Mouse (Mus musculus): ENCODE measurements at regions not wholly inside any gene's neighbourhood (a gene's known extent, or its start where the extent isn't known, plus 50 kb on each side); places are given as distances from the start of the nearest gene placed in this dataset.

- WGBS, result 91% methylated on average over 9 of the region's 9 CpGs
- DNase-seq, result no peak
- H3K36me3 ChIP-seq (ENCODE audit: control insufficient read depth, insufficient read depth, low read length), result no peaks in the 10 kb centered on the region
- no peak overlapping the region for H3K27ac ChIP-seq (ENCODE audit: control insufficient read depth, insufficient read depth, low read length)
- TF ChIP-seq CTCF (IDR thresholded peaks at IDR 0.05; ENCODE audit: borderline replicate concordance, control insufficient read depth, extremely low read depth, insufficient read depth, low read length, poor library complexity) (no peak), POLR2A (IDR thresholded peaks at IDR 0.05; ENCODE audit: control insufficient read depth, extremely low read depth, insufficient read depth, low read length, poor library complexity) (no peak)
- H3K27me3 ChIP-seq (ENCODE audit: control insufficient read depth, insufficient read depth, low read length), result no peaks in the 10 kb centered on the region
- no peak overlapping the region for H3K4me3 ChIP-seq (ENCODE audit: control insufficient read depth, insufficient read depth, low read length)
- H3K4me1 ChIP-seq (replicated peaks; ENCODE audit: control insufficient read depth, insufficient read depth, low read length), result no peaks in the 10 kb centered on the region
Observed at GRCm38 (mm10) chr11:45531044-45531626, 320.7 kb upstream of the Clint1 start.

DNA sequence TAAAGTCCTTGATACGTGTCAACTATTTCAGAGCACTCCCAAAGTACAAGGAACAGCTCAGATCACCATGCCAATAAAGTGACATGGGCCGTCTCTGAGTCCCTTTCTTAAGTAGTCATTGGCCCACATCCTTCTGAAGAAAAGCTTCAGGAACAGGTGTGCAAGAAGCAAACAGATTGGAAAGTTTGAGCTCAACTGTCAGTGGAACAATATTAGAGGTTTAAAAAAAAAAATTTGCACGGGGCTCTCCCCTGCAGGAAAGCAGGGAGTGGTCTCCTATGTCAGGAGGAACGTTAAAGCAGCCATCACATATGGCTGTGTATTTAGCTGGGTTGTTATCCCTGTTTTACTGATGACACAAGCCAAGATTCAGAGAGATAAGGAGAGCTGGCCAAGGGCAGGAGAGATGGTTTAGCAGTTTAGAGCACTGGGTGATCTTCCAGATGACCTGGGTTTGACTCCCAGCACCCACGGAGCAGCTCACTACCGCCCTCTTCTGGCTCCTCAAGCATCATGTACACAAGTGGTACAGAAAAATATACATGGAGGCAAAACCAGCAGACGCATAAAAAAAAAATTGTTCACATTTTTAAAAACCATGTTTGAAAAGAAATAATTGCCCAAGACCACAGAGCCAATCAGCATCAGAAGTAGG lies 318.3 kb upstream of the Clint1 start:
- H3K36me3 ChIP-seq (ENCODE audit: control insufficient read depth, insufficient read depth, low read length), result no peaks in the 10 kb centered on the region
- H3K4me3 ChIP-seq (ENCODE audit: control insufficient read depth, insufficient read depth, low read length), result no peak overlapping the region
- H3K4me1 ChIP-seq (replicated peaks; ENCODE audit: control insufficient read depth, insufficient read depth, low read length), result no peaks in the 10 kb centered on the region
- no peaks in the 10 kb centered on the region for H3K27me3 ChIP-seq (ENCODE audit: control insufficient read depth, insufficient read depth, low read length)
- 62% methylated on average over 7 of the region's 7 CpGs for WGBS
- TF ChIP-seq POLR2A (IDR thresholded peaks at IDR 0.05; ENCODE audit: control insufficient read depth, extremely low read depth, insufficient read depth, low read length, poor library complexity) (no peak), CTCF (IDR thresholded peaks at IDR 0.05; ENCODE audit: borderline replicate concordance, control insufficient read depth, extremely low read depth, insufficient read depth, low read length, poor library complexity) (no peak)
- H3K27ac ChIP-seq (ENCODE audit: control insufficient read depth, insufficient read depth, low read length), result no peak overlapping the region
- peak; percentile 3 for DNase-seq

DNA sequence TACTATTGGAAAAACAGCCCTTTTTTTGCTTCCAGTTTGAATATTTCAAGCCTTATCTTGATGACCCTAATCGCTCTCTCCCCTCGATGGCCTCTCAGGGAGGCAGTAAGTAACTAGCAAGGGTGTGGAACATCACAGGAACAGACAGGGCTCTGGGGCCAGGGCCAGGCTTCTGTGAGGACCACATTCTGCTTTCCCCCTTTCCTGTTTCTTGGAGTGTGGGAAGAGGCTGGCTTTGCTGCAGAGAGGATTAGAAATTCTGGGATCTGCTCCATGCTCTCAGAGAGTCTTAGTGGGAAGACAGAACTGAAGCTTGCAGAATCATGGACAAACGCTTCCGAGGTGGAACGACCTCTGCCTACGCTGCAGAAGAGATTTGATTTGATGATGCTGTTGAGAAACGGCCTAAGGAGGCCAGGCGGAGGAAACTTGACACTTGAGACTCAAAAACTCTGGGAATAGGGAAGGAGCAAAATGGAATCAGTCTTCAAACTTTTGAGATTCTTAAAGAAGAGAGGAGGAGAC lies 316.3 kb upstream of the Clint1 start:
- 78% methylated on average over 8 of the region's 8 CpGs for WGBS
- no peaks in the 10 kb centered on the region for H3K4me1 ChIP-seq (replicated peaks; ENCODE audit: control insufficient read depth, insufficient read depth, low read length)
- H3K4me3 ChIP-seq (ENCODE audit: control insufficient read depth, insufficient read depth, low read length), result no peak overlapping the region
- TF ChIP-seq POLR2A (IDR thresholded peaks at IDR 0.05; ENCODE audit: control insufficient read depth, extremely low read depth, insufficient read depth, low read length, poor library complexity) (no peak), CTCF (IDR thresholded peaks at IDR 0.05; ENCODE audit: borderline replicate concordance, control insufficient read depth, extremely low read depth, insufficient read depth, low read length, poor library complexity) (no peak)
- no peak for DNase-seq
- H3K27me3 ChIP-seq (ENCODE audit: control insufficient read depth, insufficient read depth, low read length), result no peaks in the 10 kb centered on the region
- no peaks in the 10 kb centered on the region for H3K36me3 ChIP-seq (ENCODE audit: control insufficient read depth, insufficient read depth, low read length)
- H3K27ac ChIP-seq (ENCODE audit: control insufficient read depth, insufficient read depth, low read length), result no peak overlapping the region

- TF ChIP-seq CTCF (IDR thresholded peaks at IDR 0.05; ENCODE audit: borderline replicate concordance, control insufficient read depth, extremely low read depth, insufficient read depth, low read length, poor library complexity), result no peak
- no peak for TF ChIP-seq POLR2A (IDR thresholded peaks at IDR 0.05; ENCODE audit: control insufficient read depth, extremely low read depth, insufficient read depth, low read length, poor library complexity)
- Histone ChIP-seq H3K4me1 (replicated peaks; ENCODE audit: control insufficient read depth, insufficient read depth, low read length) (no peaks in the 10 kb centered on the region), H3K4me3 (ENCODE audit: control insufficient read depth, insufficient read depth, low read length) (no peak overlapping the region), H3K36me3 (ENCODE audit: control insufficient read depth, insufficient read depth, low read length) (no peaks in the 10 kb centered on the region), H3K27ac (ENCODE audit: control insufficient read depth, insufficient read depth, low read length) (no peak overlapping the region), H3K27me3 (ENCODE audit: control insufficient read depth, insufficient read depth, low read length) (no peaks in the 10 kb centered on the region)
- WGBS, result 91% methylated on average over 7 of the region's 7 CpGs
- DNase-seq, result no peak
Observed at GRCm38 (mm10) chr11:45538011-45538410, 313.8 kb upstream of the Clint1 start.

GRCm38 (mm10) chr11:45539459-45539858 lies 312.4 kb upstream of the Clint1 start:
- no peak overlapping the region for H3K27ac ChIP-seq (ENCODE audit: control insufficient read depth, insufficient read depth, low read length)
- no peaks in the 10 kb centered on the region for H3K4me1 ChIP-seq (replicated peaks; ENCODE audit: control insufficient read depth, insufficient read depth, low read length)
- H3K4me3 ChIP-seq (ENCODE audit: control insufficient read depth, insufficient read depth, low read length), result no peak overlapping the region
- peak; percentile 5 for DNase-seq
- H3K36me3 ChIP-seq (ENCODE audit: control insufficient read depth, insufficient read depth, low read length), result no peaks in the 10 kb centered on the region
- 55% methylated on average over 4 of the region's 4 CpGs for WGBS
- TF ChIP-seq CTCF (IDR thresholded peaks at IDR 0.05; ENCODE audit: borderline replicate concordance, control insufficient read depth, extremely low read depth, insufficient read depth, low read length, poor library complexity) (no peak), POLR2A (IDR thresholded peaks at IDR 0.05; ENCODE audit: control insufficient read depth, extremely low read depth, insufficient read depth, low read length, poor library complexity) (no peak)
- no peaks in the 10 kb centered on the region for H3K27me3 ChIP-seq (ENCODE audit: control insufficient read depth, insufficient read depth, low read length)

GRCm38 (mm10) chr11:45544531-45544930 lies 307.3 kb upstream of the Clint1 start:
- Histone ChIP-seq H3K4me3 (ENCODE audit: control insufficient read depth, insufficient read depth, low read length) (no peak overlapping the region), H3K27me3 (ENCODE audit: control insufficient read depth, insufficient read depth, low read length) (no peaks in the 10 kb centered on the region), H3K4me1 (replicated peaks; ENCODE audit: control insufficient read depth, insufficient read depth, low read length) (no peaks in the 10 kb centered on the region), H3K36me3 (ENCODE audit: control insufficient read depth, insufficient read depth, low read length) (no peaks in the 10 kb centered on the region), H3K27ac (ENCODE audit: control insufficient read depth, insufficient read depth, low read length) (no peak overlapping the region)
- TF ChIP-seq POLR2A (IDR thresholded peaks at IDR 0.05; ENCODE audit: control insufficient read depth, extremely low read depth, insufficient read depth, low read length, poor library complexity), result no peak
- no peak for TF ChIP-seq CTCF (IDR thresholded peaks at IDR 0.05; ENCODE audit: borderline replicate concordance, control insufficient read depth, extremely low read depth, insufficient read depth, low read length, poor library complexity)
- 86% methylated on average over 3 of the region's 3 CpGs for WGBS
- DNase-seq, result no peak

Measured in thymus, adult 2 months (tissue).